Mouse (Mus musculus) embryonic facial prominence, embryonic 12.5 days (tissue): Measurements from ENCODE around the gene Gpr107. TPM values are rescaled to one million over a fixed set of nuclear protein-coding genes. Genes with fewer than 3 reads are reported as not detected.

Source experiments
- ATAC-seq: fragments of 200-750 bp; cut with Nextera tagmentation; 2 replicates; pipeline ENCODE4 v1.8.0; 2017; ENCODE audit not compliant: insufficient number of reproducible peaks, insufficient read depth, low FRiP score, low TSS enrichment
- H3K27ac ChIP-seq: fragments of 300-500 bp; sonication (generic); 2 replicates; pipeline ENCODE4 v1.5.1; 2016; ENCODE audit warnings: mild to moderate bottlenecking
- H3K27me3 ChIP-seq: fragments of 300-500 bp; sonication (generic); 2 replicates; pipeline ENCODE4 v1.6.1; 2016; ENCODE audit warnings: mild to moderate bottlenecking, moderate library complexity
- H3K36me3 ChIP-seq: fragments of 300-500 bp; sonication (generic); 2 replicates; pipeline ENCODE4 v1.6.1; 2016; ENCODE audit warnings: mild to moderate bottlenecking
- H3K4me1 ChIP-seq: fragments of 300-500 bp; sonication (generic); 2 replicates; pipeline ENCODE4 v1.6.1; 2016
- H3K4me2 ChIP-seq: fragments of 300-500 bp; sonication (generic); replicated peaks from 2 replicates; pipeline ENCODE4 v1.6.1; 2016; ENCODE audit warnings: mild to moderate bottlenecking, moderate library complexity
- H3K4me3 ChIP-seq: fragments of 300-500 bp; sonication (generic); 2 replicates; pipeline ENCODE4 v1.5.1; 2016; ENCODE audit warnings: mild to moderate bottlenecking
- H3K9ac ChIP-seq: fragments of 300-500 bp; sonication (generic); 2 replicates; pipeline ENCODE4 v1.6.1; 2016; ENCODE audit warnings: mild to moderate bottlenecking, moderate library complexity
- H3K9me3 ChIP-seq: fragments of 300-500 bp; sonication (generic); 2 replicates; pipeline ENCODE4 v1.6.1; 2016; ENCODE audit warnings: mild to moderate bottlenecking, moderate library complexity
- WGBS: fragments of 180-500 bp; shearing (Covaris S2); methylation state at CpG from one replicate; pipeline ENCODE4 v1.1.7; 2016; 5-methylcytosine and 5-hydroxymethylcytosine counted together
- polyA plus RNA-seq: library from polyadenylated mRNA; unstranded; fragments of >200 nt; fragmentation: Nextera tagmentation; extraction: Ambion mirVana; gene quantifications from 2 replicates; pipeline ENCODE4 v1.2.1, GENCODE M21; 2016

The Gpr107 gene
- polyA plus RNA-seq, 1 experiment from 2014 or later: 41.1 TPM

GRCm38 (mm10) chr2:31182786-31183330, 30.7 kb downstream of the Gpr107 start:
- H3K36me3 ChIP-seq: peaks cover 84% of the 10 kb centered on the region
- H3K9me3 ChIP-seq: no peaks in the 10 kb centered on the region
- no peak overlapping the region for H3K4me2 ChIP-seq
- 90% methylated on average over 6 of the region's 6 CpGs for WGBS
- H3K27ac ChIP-seq: no peak overlapping the region
- H3K9ac ChIP-seq: no peak overlapping the region
- no peaks in the 10 kb centered on the region for H3K27me3 ChIP-seq
- ATAC-seq: no peak
- no peak overlapping the region for H3K4me3 ChIP-seq
- H3K4me1 ChIP-seq: no peaks in the 10 kb centered on the region

GRCm38 (mm10) chr2:31183830-31184229, 31.7 kb downstream of the Gpr107 start:
- 88% methylated on average over 1 of the region's 1 CpGs for WGBS
- Histone ChIP-seq H3K9ac (no peak overlapping the region), H3K4me1 (no peaks in the 10 kb centered on the region), H3K9me3 (no peaks in the 10 kb centered on the region), H3K4me2 (no peak overlapping the region), H3K27me3 (no peaks in the 10 kb centered on the region), H3K36me3 (peaks cover 85% of the 10 kb centered on the region), H3K4me3 (no peak overlapping the region), H3K27ac (no peak overlapping the region)
- no peak for ATAC-seq

- WGBS: 92% methylated on average over 1 of the region's 1 CpGs
- no peak overlapping the region for H3K4me3 ChIP-seq
- no peak overlapping the region for H3K9ac ChIP-seq
- no peaks in the 10 kb centered on the region for H3K27me3 ChIP-seq
- H3K36me3 ChIP-seq: peaks cover 84% of the 10 kb centered on the region
- ATAC-seq: no peak
- no peak overlapping the region for H3K4me2 ChIP-seq
- no peaks in the 10 kb centered on the region for H3K9me3 ChIP-seq
- H3K4me1 ChIP-seq: no peaks in the 10 kb centered on the region
- H3K27ac ChIP-seq: no peak overlapping the region
These were observed 36.6 kb downstream of the Gpr107 start for GRCm38 (mm10) chr2:31188691-31189090.

GRCm38 (mm10) chr2:31189654-31190053, 37.5 kb downstream of the Gpr107 start:
- H3K9ac ChIP-seq: no peak overlapping the region
- H3K9me3 ChIP-seq: no peaks in the 10 kb centered on the region
- 92% methylated on average over 3 of the region's 3 CpGs for WGBS
- no peak for ATAC-seq
- H3K4me2 ChIP-seq: no peak overlapping the region
- H3K27me3 ChIP-seq: no peaks in the 10 kb centered on the region
- no peak overlapping the region for H3K4me3 ChIP-seq
- no peaks in the 10 kb centered on the region for H3K4me1 ChIP-seq
- H3K27ac ChIP-seq: no peak overlapping the region
- H3K36me3 ChIP-seq: peaks cover 79% of the 10 kb centered on the region

GRCm38 (mm10) chr2:31191765-31192164, 39.6 kb downstream of the Gpr107 start:
- Histone ChIP-seq H3K4me1 (no peaks in the 10 kb centered on the region), H3K27me3 (no peaks in the 10 kb centered on the region), H3K9ac (no peak overlapping the region), H3K27ac (no peak overlapping the region), H3K36me3 (peaks cover 76% of the 10 kb centered on the region), H3K4me3 (no peak overlapping the region), H3K9me3 (no peaks in the 10 kb centered on the region), H3K4me2 (no peak overlapping the region)
- 90% methylated on average over 8 of the region's 8 CpGs for WGBS
- no peak for ATAC-seq

- no peak overlapping the region for H3K4me2 ChIP-seq
- no peaks in the 10 kb centered on the region for H3K4me1 ChIP-seq
- peaks cover 78% of the 10 kb centered on the region for H3K36me3 ChIP-seq
- H3K9me3 ChIP-seq: no peaks in the 10 kb centered on the region
- ATAC-seq: no peak
- no peak overlapping the region for H3K27ac ChIP-seq
- H3K4me3 ChIP-seq: no peak overlapping the region
- WGBS: 60% methylated on average over 7 of the region's 7 CpGs
- H3K27me3 ChIP-seq: no peaks in the 10 kb centered on the region
- H3K9ac ChIP-seq: no peak overlapping the region
These were observed 42.4 kb downstream of the Gpr107 start for GRCm38 (mm10) chr2:31194356-31195021.

- 92% methylated on average over 4 of the region's 4 CpGs for WGBS
- no peak for ATAC-seq
- H3K9me3 ChIP-seq: no peaks in the 10 kb centered on the region
- H3K4me1 ChIP-seq: peaks cover 11% of the 10 kb centered on the region
- H3K27ac ChIP-seq: no peak overlapping the region
- H3K27me3 ChIP-seq: no peaks in the 10 kb centered on the region
- H3K9ac ChIP-seq: no peak overlapping the region
- no peak overlapping the region for H3K4me2 ChIP-seq
- peaks cover 43% of the 10 kb centered on the region; the same call in 1 of the 2 replicates for H3K36me3 ChIP-seq
- H3K4me3 ChIP-seq: no peak overlapping the region
These were observed 46.5 kb downstream of the Gpr107 start for GRCm38 (mm10) chr2:31198621-31199020.

GRCm38 (mm10) chr2:31200051-31200450, 47.9 kb downstream of the Gpr107 start:
- no peak overlapping the region for H3K4me3 ChIP-seq
- H3K4me2 ChIP-seq: no peak overlapping the region
- no peaks in the 10 kb centered on the region for H3K27me3 ChIP-seq
- no peak overlapping the region for H3K27ac ChIP-seq
- ATAC-seq: no peak
- H3K9me3 ChIP-seq: no peaks in the 10 kb centered on the region
- WGBS: 91% methylated on average over 2 of the region's 2 CpGs
- peaks cover 33% of the 10 kb centered on the region; the same call in 1 of the 2 replicates for H3K36me3 ChIP-seq
- H3K9ac ChIP-seq: no peak overlapping the region
- H3K4me1 ChIP-seq: peaks cover 11% of the 10 kb centered on the region

- 58% methylated on average over 7 of the region's 7 CpGs for WGBS
- H3K27ac ChIP-seq: no peak overlapping the region
- ATAC-seq: peak; percentile 61; the same call in 1 of the 2 replicates
- H3K9me3 ChIP-seq: no peaks in the 10 kb centered on the region
- peaks cover 13% of the 10 kb centered on the region for H3K4me1 ChIP-seq
- H3K36me3 ChIP-seq: peaks cover 18% of the 10 kb centered on the region; the same call in 1 of the 2 replicates
- no peak overlapping the region for H3K9ac ChIP-seq
- no peak overlapping the region for H3K4me2 ChIP-seq
- H3K27me3 ChIP-seq: no peaks in the 10 kb centered on the region
- no peak overlapping the region for H3K4me3 ChIP-seq
These were observed 49.7 kb downstream of the Gpr107 start for GRCm38 (mm10) chr2:31201851-31202250.

- Histone ChIP-seq H3K4me3 (no peak overlapping the region), H3K27ac (no peak overlapping the region), H3K9me3 (no peaks in the 10 kb centered on the region), H3K27me3 (no peaks in the 10 kb centered on the region), H3K9ac (no peak overlapping the region), H3K4me1 (peaks cover 13% of the 10 kb centered on the region), H3K36me3 (peaks cover 13% of the 10 kb centered on the region; the same call in 1 of the 2 replicates), H3K4me2 (no peak overlapping the region)
- no peak for ATAC-seq
- 13% methylated on average over 3 of the region's 3 CpGs for WGBS
These were observed 50.2 kb downstream of the Gpr107 start for GRCm38 (mm10) chr2:31202357-31202756.

- 62% methylated on average over 4 of the region's 4 CpGs for WGBS
- no peak for ATAC-seq
- Histone ChIP-seq H3K27me3 (no peaks in the 10 kb centered on the region), H3K36me3 (peaks cover 12% of the 10 kb centered on the region; the same call in 1 of the 2 replicates), H3K9me3 (no peaks in the 10 kb centered on the region), H3K4me3 (no peak overlapping the region), H3K27ac (no peak overlapping the region), H3K4me2 (no peak overlapping the region), H3K4me1 (peaks cover 13% of the 10 kb centered on the region), H3K9ac (no peak overlapping the region)
These were observed 50.8 kb downstream of the Gpr107 start for GRCm38 (mm10) chr2:31202956-31203355.

- Histone ChIP-seq H3K9ac (no peak overlapping the region), H3K27ac (no peak overlapping the region), H3K4me3 (no peak overlapping the region), H3K4me1 (peaks cover 13% of the 10 kb centered on the region), H3K27me3 (no peaks in the 10 kb centered on the region), H3K36me3 (peaks cover 17% of the 10 kb centered on the region; the same call in 1 of the 2 replicates), H3K4me2 (no peak overlapping the region), H3K9me3 (no peaks in the 10 kb centered on the region)
- no peak for ATAC-seq
- WGBS: 88% methylated on average over 5 of the region's 5 CpGs
These were observed 52.6 kb downstream of the Gpr107 start for GRCm38 (mm10) chr2:31204677-31205076.
